Mouse (Mus musculus) liver, postnatal 0 days (tissue): ENCODE measurements around the gene Pex19.

Experiments used
- CTCF ChIP-seq: sonication (generic); IDR thresholded peaks from 2 replicates; pipeline ENCODE4 v1.5.1; 2016; ENCODE audit warnings: antibody characterized with exemption, low read depth
- EP300 ChIP-seq: IDR thresholded peaks from 2 replicates; pipeline ENCODE4 v1.6.1; 2016; ENCODE audit warnings: antibody characterized with exemption, low read depth, mild to moderate bottlenecking

DNA sequence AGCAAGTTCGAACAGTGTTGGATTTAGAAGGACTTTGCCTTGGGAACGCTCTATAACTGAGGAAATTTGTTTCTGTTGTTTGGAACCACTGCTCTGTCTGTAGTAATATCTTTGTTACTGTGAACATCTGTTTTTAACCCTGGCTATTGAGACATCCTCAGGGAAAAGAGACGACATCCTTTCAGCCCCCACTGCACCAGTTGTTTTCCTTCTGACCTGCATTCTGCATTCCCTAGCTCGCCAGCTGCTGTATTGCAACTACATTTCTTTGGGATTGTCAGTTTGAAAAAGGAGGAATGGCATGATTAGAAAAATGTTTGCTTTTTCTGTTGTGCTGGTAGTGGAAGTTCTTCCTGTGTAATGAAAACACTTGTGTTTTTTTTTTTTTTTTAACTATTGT, 54.3 kb downstream of the Pex19 start:
- TF ChIP-seq EP300 (no peak), CTCF (no peak)
